Mouse (Mus musculus): ENCODE results near the gene Kif28.
"Not testable (repeated sequence)": the region's sequence is repeated elsewhere in the genome, so short reads cannot be mapped to it uniquely, and the experiment has no call there.

The Kif28 gene

DNA sequence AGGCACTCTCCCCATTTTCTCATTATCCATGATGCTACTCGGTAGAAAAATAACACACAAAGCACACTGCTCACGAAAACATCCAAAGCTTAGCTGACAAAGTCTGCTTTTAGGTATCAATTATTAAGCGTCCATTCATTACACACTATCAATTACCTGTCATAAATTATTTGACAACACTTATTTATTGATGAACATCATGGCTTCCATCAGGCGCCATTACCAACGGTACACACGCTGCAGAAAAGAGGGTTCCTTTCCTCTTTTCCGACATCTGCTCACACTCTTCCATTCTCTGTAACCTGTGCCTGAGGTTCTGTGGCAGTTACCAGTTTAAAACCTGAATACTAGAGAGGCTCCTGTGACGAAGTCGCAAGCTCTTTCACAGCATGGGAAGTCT is at the start of gene Kif28:
Gene Kif28, minus strand, starts transcription at position 101 of the 400 bp plus-strand sequence.
- no peak for DNase-seq (ENCODE audit: low spot score in 2 of 2)

DNA sequence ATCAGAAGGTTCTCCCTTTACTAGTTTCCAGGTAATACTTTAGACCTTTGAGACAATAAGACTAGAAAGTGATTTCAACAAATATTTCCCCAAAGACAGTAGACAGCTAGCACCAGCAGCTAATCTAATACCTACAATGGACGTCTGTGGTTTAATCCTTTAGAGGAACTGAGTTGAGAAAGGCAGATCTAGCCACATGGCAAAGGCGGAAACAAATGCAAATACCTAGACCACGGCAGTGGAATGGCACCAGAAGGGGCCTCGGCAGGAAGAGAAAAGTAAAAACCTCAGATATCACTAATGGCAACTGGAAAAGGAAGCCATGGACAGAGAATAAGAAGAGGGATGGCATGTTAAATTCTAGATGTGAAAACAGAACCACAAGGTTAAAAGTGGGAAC is 42.2 kb upstream of the Kif28 start:
- no peak for DNase-seq (ENCODE audit: low spot score in 2 of 2)

DNA sequence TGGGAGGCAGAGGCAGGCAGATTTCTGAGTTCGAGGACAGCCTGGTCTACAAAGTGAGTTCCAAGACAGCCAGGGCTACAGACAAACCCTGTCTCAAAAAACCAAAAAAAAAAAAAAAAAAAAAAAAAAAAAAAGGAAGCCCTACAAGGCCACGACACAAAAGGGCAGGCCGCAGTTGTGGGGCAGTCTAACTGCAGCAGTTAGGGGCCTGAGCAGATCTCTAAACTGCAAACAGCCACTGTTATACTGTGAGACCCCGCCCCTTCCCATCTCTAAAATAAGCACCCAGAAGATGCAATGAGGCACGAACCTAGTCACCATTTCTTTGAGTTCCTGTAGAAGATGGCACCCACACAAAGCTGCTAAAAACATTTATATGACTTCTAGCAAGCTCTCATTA is 40.4 kb upstream of the Kif28 start:
- DNase-seq (ENCODE audit: low spot score in 2 of 2): no peak

DNA sequence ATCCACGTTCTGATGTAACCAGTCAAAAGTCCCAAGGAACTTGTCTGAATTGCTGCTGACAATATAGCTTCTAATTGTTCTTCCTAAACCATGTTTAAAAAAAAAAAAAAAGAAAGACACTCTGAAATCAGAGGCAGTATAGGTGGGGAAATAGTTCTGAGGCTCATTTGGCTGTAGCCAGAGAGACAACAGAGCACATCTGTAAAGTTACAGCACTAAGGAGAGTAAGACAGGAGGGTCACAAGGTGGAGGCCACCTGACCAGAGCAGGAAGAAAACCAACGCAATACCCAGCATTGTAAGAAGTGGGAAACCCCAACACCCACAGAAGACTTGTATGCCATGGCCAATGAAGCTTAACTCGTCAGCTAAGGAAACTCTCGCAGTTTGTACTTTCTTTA is 39.0 kb upstream of the Kif28 start:
- no peak for DNase-seq (ENCODE audit: low spot score in 2 of 2)

DNA sequence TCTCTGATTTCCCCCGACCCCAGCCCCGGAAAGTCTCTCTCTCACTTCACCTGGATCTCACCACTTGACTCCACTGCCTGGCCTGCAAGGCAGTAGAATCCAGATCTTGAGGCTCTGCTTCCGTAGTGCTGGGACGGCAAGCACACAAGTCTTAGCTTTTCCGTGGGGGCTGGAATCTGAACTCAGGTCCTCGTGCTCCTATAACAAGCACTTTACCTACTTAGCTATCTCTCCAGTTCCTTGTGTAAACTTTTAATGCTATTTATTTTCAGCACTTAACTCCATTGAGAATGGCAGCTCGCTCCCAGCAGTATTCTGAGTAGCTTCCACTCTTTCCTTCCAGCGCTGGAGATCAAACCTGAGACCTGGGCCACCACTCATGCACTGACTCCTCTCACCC is 31.8 kb upstream of the Kif28 start:
- DNase-seq (ENCODE audit: low spot score in 2 of 2): no peak

DNA sequence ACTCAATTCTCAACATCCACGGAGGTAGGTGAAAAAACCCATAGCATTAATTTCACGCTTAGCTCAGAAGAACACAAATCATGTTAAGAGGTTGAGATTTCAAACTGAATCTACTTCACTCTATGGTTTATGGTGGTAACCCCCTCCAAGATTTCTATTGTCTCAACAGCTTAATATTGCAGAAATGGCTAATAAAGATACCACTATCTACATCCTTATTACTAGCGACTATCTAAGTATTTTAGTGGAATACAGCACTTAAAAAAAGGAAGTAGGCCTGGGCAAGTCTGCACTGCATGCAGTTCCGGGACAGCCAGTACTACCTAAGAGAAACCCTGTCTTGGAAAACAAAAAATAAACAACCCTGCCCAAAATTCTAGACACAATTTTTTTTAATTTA is 15.5 kb upstream of the Kif28 start:
- DNase-seq (ENCODE audit: low spot score in 2 of 2): no peak

DNA sequence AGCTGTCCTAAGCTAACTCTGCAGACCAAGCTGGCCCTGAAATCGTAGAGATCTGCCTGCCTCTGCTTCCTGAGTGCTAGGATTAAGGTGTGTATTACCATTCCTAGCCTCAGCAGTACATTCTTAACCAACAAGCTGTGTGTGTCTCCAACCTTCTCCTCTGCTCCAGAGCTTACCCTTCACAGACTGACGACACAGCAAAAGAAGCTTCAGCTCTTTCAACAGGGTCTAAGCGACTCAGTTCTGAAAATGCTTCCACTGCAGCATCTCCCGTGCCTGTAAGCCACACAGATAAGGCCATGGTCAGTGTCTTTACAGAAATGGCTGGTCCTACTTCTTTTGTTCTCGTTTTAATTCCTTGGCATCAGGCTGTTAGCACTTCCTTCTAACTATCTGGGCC is 15.0 kb upstream of the Kif28 start:
- DNase-seq (ENCODE audit: low spot score in 2 of 2): no peak

DNA sequence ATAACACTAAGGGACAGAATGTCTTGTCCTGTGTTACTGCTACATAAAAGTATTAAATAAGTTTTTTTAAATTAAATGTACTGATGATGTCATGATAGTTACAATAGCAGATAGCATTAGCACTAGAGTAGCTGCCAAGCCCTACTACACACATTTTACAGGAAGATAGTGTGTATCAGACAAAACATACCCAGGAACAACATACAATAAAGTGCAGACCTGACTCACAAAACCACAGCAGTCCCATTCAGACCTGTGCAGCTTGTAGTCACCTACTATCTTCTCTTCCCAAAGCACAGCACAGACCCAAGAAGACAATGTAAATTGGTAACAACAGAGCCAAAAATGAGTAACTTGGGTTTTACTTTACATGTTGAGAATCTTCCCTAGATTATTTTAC is 11.4 kb upstream of the Kif28 start:
- DNase-seq (ENCODE audit: low spot score in 2 of 2): no peak

DNA sequence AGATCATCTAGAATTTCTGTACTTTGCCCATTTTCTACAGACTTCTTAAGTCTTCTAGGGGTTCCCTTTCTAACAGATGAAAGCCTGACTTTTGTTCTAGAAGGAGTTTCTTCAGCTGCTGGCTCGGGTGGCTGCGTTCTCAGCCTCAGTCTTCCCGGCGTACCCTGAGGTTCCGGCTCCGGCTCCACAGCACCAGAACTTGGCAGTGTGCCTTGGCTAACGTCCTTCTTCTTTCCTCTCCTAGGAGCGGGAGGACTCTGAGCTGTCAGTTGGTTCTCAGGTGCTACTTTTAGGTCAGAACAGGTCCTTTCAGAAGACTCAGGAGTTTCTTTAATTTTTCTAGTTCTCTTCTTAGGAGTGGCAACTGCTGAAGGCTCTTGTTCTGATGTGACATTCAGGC is 7.9 kb upstream of the Kif28 start:
- DNase-seq (ENCODE audit: low spot score in 2 of 2): no peak

DNA sequence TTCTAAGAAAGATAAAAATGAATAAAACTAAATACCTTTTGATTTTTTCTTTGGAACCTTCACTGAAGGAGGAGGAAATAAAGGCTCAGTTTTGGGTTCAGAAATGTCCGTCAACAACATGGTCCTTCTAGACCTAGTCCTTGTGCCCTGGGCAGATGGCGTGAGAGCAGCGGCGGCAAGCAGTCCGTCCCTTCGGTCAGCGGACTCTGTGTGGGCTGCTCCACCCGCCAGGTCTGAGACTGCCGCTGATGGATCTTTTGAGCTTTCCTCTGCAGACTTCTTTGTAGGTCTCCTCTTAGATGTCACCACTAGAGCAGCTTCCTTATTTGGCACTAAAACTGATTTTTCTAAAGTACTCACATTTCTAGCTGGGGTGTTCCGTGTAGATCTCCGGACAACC is 7.2 kb upstream of the Kif28 start:
- no peak for DNase-seq (ENCODE audit: low spot score in 2 of 2)

DNA sequence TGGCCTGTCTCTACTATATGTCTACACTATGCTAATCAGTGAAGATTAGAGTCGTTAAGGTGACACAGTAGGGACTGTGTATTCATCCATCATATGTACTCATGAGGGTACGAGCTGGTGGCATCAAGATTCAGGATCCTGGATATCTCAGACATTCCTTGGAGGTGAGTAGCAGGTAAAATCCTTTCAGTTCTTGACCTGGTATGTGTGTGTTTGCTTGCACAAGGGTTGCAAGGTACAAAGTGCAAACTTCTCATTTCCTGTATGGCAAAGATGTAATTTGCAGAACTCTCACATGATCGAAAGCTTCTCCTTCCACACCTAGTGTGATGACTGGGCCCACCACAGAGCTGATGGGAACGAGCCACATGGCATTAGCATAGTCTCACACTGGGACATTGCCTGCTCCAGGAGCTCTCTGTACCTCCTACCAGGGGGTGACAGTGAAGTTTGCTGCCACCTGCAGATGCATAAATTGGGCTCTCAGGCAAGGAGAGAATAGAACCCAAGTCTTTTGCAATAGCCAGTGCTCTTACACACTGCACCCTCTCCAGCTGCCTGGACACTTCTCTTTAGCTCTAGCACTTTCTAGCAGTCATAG is 1.4 kb downstream of the Kif28 start:
- no peak for DNase-seq (ENCODE audit: low spot score in 2 of 2)

DNA sequence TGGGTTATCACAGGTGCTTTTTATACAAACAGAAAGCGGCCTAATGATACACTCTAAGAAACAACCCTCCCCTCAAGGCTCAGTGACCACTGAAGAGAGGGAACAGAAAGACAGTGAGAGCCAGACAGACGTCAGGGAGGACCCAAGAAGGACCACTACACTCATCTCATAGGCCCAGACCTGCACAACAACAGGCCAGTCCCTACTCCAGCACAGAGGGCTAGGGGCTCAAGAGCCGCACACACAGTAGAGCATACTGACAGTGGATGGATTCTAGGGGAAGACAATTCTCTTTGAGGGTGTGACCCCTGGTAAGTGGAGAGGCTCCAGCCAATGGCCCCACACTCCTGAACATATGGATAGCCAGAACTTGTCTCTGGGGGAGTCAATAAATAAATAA is 8.6 kb downstream of the Kif28 start:
- no peak for DNase-seq (ENCODE audit: low spot score in 2 of 2)

DNA sequence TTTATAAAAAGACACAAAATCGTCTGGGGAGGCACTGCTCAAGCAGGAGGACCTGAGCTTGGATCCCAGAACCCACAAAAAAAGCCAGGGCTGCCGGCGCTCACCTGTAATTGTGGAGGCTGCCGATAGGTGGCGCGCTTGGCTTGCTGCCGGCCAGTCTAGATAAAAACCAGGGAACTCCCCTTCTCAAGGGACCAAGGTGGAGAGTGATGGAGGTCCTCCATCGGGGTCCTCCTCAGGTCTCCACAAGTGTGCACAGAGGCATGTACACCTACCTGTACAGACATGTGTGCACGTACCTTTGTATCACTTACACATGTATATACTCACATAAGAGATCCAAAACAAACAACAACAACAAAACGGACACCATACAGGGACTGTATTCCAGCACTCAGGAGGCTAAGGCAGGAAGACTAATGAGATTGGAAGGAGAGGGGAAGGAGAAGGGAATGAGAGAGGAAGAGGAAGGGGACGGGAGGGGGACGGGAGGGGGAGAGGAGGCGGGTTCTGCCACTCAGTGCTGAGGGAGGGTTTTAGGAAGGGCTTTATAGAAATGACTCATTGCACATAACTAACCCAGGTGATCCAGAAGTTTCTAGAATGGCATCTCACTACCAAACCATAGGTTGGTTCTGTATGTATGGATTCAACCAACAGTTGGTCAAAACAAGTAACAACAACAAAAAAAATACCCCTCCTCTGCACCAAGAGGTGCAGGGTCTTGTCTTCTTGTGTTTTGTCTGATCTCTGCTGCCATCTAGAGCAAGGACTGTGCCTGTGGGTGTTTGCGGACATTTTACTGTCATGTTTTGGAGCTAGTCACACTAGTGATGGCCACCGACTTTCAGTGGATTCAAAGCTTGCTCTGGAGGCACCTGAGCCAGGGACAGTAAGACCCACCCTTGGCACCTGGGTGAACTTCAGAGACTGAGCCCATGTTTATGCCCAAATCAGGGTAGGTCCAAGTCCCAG is 10.3 kb downstream of the Kif28 start:
- DNase-seq (ENCODE audit: low spot score in 2 of 2): peak in 1 of 2 experiments; percentile 52

DNA sequence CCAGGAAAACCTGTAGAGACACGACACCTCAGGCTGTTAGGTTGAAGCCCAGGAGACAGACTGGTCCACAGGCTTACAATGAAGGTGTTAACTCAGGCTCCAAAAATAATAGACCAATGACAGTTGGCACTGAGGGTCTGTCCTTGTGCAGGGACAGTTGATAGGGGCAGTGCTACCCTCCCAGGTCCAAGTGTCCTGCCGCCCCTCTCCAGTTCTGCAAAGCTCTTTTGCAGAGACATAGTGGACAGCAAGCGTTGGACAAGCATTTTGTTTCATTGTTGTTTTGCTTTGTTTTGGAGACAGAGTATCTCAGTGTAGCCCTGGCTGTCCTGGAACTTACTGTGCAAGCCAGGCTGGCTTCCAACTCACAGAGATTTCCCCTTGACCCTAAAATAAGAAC is 13.7 kb downstream of the Kif28 start:
- no peak for DNase-seq (ENCODE audit: low spot score in 2 of 2)

DNA sequence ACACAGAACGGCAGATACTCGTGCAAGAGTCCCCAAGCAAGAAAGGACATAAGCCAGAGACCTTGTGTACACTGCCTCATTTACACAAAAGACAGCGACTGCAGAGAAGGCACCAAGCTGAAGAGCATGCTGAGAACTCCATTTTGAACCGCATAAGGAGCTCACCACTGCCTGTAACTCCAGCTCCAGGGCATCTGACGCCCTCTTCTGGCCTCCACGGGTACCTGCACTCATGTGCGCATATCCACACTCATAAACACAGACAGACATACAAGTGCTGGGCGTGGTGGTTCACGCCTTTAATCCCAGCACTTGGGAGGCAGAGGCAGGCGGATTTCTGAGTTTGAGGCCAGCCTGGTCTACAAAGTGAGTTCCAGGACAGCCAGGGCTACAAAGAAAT is 16.4 kb downstream of the Kif28 start:
- DNase-seq (ENCODE audit: low spot score in 2 of 2): no peak

DNA sequence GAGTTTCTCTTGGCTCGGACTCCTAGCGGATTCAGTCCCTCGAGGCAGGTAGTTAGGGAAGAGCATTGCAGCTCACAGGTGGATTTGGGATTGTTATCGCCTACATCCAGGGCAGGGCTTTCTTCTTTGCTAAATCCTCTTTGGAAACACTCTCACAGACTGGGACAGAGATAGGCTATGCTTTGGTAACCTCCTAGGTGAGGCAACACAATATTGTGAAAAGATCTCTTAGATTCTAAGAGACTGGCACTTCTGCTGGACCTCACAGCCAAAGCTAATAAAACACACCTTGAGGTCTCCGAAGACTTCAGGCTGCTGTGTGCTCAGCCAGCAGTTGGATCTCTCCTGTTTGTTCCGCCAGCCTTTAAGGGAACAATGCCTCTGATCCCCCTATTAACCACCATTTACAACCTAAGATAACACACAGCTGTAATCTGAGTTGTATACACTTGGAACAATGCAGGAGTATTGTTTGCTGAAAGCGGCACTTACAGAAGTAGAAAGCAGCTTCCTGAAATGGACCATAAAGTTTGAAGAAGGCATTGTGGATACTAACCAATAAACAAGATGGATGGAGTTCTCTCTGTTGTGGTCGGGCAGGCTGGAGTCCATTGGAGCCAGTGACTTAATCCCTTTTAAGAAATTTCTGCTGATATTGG is 22.1 kb downstream of the Kif28 start:
- DNase-seq (ENCODE audit: low spot score in 2 of 2): no peak

DNA sequence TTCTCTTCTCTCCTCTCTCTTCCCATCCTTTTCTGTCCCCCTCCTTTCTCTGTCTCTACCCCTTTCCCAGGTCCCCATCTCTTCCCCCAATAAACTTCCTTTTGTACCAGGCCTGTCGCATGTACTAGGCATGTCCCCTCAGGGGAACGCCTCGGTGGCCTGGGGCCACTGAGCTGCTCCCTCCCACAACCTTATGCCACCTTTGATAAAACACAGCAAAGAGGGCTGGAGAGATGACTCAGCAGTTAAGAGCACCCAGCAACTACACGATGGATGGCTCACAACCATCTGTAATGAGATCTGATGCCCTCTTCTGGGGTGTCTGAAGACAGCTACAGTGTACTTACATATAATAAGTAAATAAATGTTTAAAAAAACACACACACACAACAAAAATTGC is 29.3 kb downstream of the Kif28 start:
- no peak for DNase-seq (ENCODE audit: low spot score in 2 of 2)

DNA sequence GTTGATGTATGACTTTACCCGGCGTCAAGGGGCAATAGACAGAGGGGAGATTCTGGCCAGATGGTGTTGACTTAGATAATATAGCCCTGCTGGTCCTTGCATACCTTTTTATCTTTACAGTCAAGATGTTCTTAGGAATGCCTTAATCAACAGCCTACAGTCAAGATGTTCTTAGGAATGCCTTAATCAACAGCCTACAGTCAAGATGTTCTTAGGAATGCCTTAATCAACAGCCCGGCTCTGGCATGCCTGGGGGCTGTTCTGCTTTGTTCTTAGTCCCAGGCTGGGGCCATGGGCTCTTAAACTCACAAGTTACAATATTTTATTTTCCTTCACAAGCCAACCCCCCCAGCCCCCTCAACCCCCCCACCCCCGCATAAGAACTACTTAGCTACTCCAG is 29.8 kb downstream of the Kif28 start:
- not testable (repeated sequence) for DNase-seq (ENCODE audit: low spot score in 2 of 2)

DNA sequence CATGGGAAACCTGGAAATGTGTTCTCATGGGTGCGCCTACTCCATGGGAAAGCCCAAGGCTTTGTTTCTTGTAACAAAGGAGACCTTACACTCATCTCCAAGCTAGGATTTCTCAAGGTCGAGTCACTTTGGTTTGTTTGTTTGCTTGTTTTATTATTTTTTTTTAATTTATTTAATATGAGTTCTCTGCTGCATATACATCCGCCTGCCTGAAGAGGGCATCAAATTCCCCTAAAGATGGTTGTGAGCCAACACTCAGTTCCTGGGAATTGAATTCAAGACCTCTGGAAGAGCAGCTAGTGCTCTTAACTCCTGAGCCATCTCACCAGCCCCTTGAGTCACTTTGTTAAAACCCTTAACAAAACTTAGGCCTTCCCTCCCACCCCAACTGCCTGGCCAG is 31.7 kb downstream of the Kif28 start:
- no peak for DNase-seq (ENCODE audit: low spot score in 2 of 2)

DNA sequence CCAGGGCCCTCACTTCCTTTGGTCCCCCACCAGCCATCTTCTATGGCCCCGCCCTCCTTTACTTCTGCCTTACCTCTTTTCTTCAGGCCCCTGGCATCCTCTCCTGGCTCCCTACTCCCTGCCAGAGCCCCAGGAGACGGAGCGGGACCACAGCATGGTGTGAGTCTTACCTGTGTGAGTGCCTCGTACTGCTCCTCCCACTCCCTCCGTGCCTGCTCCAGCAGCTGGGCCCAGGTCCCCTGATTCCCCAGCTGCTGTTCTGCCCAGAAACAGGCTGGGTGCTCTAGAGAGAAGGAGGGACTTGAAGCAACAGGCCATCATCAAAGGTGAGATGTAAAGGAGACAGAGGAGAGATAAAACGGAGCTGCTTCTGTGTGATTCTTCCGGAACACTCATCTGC is 32.4 kb downstream of the Kif28 start:
- DNase-seq (ENCODE audit: low spot score in 2 of 2): no peak

DNA sequence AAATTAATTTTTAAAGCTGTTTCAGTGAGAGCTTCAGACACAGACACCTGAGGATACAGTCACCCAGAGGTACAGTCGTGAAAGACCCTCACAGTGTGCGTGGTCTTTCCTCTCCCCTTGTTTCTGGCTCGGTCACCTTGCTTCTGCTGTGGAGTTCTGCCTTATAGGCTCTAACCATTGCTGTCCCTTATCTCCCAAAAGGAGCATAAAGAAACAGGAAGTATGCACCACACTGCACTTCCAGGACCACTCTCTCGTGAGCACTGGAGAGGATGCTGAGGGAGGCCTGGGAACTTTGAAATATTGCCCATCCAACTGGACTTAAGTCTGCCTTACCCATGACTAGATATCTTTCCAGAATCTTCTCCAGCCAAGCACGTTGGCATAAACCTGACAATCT is 34.3 kb downstream of the Kif28 start:
- no peak for DNase-seq (ENCODE audit: low spot score in 2 of 2)

DNA sequence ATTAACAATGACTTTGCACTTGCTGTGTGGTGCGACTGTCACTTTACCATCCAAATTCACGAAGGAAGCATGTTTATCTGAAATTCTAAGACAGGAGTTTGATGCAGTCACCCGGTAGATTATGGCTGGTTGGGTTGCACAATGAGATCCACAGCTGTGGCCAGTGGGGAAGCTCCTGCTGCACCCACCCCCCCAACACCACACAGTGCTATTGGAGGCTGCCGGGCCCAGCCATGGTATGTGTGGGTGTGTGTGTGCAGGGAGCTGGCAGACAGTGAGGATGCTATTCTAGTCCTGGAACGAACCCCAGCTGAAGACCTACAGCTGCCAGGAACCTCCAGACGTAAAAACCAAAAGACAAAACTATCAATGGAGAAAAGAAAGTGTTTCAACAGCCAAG is 35.7 kb downstream of the Kif28 start:
- no peak for DNase-seq (ENCODE audit: low spot score in 2 of 2)

DNA sequence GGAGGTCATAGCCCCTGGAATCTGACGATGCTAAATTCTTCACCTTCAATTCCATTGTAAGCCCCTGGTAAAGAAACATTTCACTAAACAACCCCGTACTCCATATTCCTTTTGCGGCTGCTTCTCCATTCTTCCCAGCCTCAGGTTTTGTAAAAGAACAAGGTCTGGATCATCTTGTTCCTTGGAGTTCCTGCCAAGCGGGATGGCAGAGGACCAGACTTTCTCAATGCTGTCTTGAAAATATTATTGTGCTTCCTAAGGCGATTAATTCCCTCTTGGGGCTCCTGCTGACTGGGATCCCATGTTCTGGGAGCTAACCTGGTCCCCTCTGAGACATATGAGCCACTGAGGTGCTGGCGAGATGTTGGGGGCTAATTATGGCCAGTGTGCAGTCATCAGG is 39.9 kb downstream of the Kif28 start:
- no peak for DNase-seq (ENCODE audit: low spot score in 2 of 2)
